Mouse (Mus musculus) splenic B cell, adult 2 months (primary cell): Measurements from ENCODE around the gene Golga2.

Source experiments
- DNase-seq: peaks from one replicate; pipeline ENCODE4 v3.0.0-alpha.2; 2011; ENCODE audit warnings: low read depth, low spot score
- H3K27me3 ChIP-seq: 2 replicates; pipeline ENCODE4 v1.6.1; 2012; ENCODE audit warnings: mild to moderate bottlenecking, low read length, moderate library complexity, mixed read lengths; ENCODE audit not compliant: control insufficient read depth, poor library complexity, insufficient read depth, severe bottlenecking
- H3K36me3 ChIP-seq: 2 replicates; pipeline ENCODE4 v1.6.1; 2012; ENCODE audit warnings: mild to moderate bottlenecking, low read length, moderate library complexity, mixed read lengths; ENCODE audit not compliant: control insufficient read depth, poor library complexity, insufficient read depth, severe bottlenecking

Golga2 gene

GRCm38 (mm10) chr2:32305668-32306067 lies 18.5 kb downstream of the Golga2 start:
- Histone ChIP-seq H3K36me3 (peaks cover 7% of the 10 kb centered on the region), H3K27me3 (no peaks in the 10 kb centered on the region)
- DNase-seq, result no peak

- Histone ChIP-seq H3K27me3 (no peaks in the 10 kb centered on the region), H3K36me3 (peaks cover 5% of the 10 kb centered on the region)
- no peak for DNase-seq
Measured at GRCm38 (mm10) chr2:32306176-32306575, 19.0 kb downstream of the Golga2 start.

GRCm38 (mm10) chr2:32307247-32307798 lies 20.1 kb downstream of the Golga2 start:
- no peak for DNase-seq
- Histone ChIP-seq H3K27me3 (no peaks in the 10 kb centered on the region), H3K36me3 (peaks cover 3% of the 10 kb centered on the region)

DNA sequence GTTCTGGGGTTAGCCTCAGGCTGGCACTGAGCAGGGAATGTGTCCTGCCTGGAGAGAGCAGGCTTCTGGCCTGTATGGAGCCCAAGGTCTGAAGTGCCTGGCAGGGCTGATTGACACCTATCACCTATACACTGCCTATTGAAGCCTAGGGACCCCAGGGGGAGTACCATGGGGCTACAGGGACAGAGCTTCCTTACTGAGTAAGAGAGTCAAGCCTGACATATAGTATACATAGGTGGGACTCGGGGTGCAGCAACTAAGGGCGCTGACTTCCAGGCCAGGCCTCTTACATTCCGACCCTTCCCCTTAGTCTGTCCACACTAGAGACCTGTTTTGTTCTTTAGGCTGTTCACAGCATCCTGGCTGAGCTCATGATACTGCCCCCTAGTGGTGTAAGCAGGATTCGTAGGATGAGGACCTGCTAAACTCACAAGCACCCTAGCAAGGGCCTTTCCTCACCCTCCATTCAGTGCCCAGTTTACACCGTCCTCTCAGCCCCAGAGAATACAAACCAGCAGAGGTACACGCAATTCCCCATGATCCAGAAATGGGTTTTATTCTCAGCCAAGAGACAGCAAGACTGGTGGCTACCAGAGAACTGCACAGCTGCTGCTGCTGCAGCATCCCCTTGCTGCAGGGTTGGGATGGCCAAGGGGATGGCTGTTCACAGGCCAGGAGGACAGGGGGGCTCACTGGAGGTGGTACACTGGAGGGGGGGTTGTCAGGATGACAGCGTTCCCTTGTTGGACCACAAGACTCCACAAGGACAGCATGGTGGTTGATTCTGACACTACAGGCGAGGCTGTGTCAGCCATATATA lies 21.0 kb downstream of the Golga2 start:
- peak; percentile 77 for DNase-seq
- peaks cover 2% of the 10 kb centered on the region for H3K36me3 ChIP-seq
- H3K27me3 ChIP-seq, result no peaks in the 10 kb centered on the region

DNA sequence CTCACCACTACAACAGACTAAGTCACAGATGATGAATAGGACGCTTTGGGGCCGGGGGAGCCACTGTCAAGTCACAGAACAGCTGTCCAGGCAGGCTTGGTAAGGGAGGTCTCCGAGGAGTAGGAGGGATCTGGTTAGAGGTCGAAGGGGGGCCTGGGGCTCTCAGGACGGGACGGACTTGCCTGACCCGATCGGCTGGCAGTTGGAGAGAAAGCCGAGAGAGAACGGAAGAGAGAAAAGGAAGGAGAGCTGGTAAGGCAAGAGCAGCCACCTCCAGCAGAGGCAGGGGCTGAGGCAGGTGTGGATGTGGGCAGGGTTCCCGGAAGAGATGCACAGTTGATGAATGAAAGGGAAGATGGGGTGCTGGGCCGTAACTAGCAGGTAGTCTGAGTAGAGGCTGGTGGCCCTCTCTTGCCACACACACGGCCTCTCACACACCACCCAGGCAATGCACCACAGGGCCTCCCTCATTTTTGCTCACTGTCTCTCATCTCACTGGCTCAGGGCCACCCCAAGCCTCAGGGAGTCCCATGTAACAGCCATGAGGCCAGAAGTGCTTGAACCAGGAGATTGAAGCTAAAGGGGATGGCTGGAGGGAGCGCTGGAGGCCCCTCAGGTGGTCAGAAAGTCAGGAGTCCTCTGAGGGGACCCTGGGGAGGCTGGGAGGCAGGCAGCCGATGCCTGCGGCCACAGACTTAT lies 21.8 kb downstream of the Golga2 start:
- H3K27me3 ChIP-seq, result no peaks in the 10 kb centered on the region
- peaks cover 2% of the 10 kb centered on the region for H3K36me3 ChIP-seq
- no peak for DNase-seq

DNA sequence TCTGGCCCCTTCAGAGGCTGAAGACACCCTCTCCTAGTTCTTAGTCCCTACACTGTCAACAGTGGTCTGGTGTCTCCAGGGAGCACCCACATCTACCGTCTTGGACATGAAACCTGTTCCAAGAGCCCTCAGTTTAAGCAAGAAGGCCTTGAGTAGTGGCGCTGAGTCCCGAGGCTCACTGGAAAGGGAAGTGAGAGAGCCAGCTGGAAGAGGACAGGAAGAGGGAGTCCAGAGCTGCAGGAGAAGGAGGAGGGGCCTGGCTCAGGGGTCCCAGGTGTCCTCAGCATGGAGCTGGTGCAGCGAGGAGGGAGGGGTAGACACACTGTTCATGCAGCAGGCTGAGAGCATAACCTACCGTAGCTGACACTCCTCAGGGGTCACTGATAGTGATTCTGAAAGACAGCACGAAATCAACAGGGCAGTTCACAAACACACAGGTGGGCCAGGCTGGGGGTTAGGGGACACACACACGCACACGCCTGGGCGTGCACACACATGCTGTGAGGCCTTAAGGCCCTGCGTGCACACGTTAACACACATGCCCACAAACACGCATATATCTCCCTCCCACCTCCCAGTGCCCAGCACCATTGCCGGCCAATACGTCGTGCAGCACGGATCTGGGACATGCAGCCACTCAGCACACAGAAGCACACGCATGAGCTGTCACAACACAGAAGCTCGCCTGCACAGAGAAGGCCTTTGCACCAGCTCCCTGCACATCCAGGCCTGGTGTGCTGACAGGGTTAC lies 23.1 kb downstream of the Golga2 start:
- peaks cover 2% of the 10 kb centered on the region for H3K36me3 ChIP-seq
- no peak for DNase-seq
- H3K27me3 ChIP-seq, result no peaks in the 10 kb centered on the region

DNA sequence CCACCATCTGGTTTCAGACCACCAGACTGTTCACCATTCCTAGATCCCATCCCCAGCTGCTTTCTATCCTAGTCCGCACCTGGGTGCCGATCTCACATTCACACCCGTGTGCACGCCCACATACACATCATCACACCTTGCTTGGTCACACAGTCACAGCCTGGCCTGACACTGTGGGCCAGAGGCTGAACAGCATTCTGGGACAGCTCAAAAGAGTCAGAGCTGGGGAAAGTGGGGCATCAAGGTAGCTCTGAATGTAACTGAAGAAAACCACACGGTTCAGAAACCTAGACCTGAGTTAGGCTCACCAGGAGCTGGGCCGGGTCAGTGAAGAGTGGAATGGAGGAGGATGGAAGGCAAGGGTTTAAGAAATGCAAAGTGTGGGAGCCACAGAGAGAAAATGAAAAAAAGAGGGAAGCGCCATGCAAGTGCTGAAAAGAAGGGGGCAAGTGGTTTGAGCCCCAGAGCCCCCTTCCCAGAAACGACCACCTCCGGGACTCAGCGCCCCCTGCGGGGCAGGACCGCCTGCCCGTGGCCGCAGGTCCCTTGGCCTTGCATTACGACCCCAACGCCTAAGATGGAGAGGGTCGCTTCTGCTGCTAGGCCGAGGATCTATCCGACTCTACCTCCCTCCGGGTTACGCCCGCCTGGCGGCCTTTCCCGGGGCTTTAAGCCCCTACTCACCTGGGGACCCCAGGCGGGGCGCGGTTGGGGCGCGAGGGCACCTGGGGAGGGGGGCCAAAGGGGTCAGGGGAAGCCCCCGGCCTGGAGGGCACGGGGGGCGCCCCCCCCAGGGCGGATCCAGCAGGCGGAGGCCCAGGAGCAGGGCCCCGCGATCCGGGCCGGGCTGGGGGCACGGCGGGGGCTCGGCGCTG lies 24.5 kb downstream of the Golga2 start:
- DNase-seq, result no peak
- no peaks in the 10 kb centered on the region for H3K36me3 ChIP-seq
- no peaks in the 10 kb centered on the region for H3K27me3 ChIP-seq

GRCm38 (mm10) chr2:32312318-32312964 lies 25.3 kb downstream of the Golga2 start:
- DNase-seq, result peak; percentile 91
- H3K27me3 ChIP-seq, result no peaks in the 10 kb centered on the region
- no peaks in the 10 kb centered on the region for H3K36me3 ChIP-seq

- Histone ChIP-seq H3K27me3 (no peaks in the 10 kb centered on the region; the same call in 1 of the 2 replicates), H3K36me3 (no peaks in the 10 kb centered on the region)
- no peak for DNase-seq
Measured at GRCm38 (mm10) chr2:32314831-32315230, 27.6 kb downstream of the Golga2 start.

DNA sequence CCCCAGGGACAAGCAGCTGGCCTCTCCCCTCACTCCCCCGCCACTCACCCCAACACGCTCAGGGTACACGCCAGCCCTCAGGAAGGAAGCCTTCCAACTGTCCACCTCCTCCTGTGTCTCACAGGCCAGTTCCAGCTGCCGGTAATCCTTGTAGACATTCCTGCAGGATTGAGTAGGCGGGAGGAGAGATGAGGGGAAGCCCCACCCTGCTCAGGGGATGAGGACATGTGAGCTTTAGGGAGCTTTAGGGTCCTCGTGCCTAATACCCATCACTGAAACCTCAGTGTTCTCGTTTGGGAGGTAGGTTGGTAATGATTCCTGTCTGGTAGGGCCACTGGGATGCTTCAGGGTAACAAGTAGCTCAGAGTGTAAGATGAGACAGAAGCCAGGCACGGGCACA lies 28.6 kb downstream of the Golga2 start:
- Histone ChIP-seq H3K36me3 (no peaks in the 10 kb centered on the region), H3K27me3 (no peaks in the 10 kb centered on the region; the same call in 1 of the 2 replicates)
- no peak for DNase-seq

DNA sequence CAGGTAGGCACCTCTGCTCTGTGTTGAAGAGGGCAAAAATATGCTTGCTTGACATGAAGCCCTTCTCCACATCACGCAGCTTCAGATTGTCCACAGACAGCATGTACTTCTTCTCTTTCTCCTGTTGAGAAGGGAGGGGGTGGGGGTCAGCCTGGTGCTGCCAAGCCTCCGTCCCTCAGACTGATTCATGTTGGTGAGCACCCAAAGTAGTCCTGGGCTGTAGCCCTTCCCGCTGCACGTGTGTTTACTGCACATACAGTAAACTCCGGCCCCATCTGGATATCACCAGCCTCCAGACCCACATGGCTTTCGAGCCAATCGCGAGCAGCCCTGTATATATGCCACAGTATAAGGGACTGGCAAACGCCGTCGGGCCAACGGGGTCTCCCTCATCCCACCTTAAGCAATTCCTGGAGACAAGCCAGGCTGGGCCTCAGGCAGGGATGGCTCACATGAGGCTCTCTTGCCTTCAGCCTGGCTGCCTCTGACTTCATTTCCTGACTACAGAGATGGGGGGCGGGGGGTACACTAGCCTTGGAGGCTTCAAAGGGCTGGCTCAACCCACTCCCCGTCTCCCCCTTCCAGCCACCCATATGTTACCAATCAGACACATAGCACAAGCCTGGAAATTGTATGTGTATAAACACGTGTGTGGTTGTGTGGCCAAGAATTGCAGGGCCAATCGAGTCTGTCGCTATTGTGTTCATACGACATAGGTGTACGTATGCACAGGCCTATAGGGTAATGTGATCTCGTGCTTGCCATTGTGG lies 29.9 kb downstream of the Golga2 start:
- no peak for DNase-seq
- H3K27me3 ChIP-seq, result no peaks in the 10 kb centered on the region; the same call in 1 of the 2 replicates
- H3K36me3 ChIP-seq, result no peaks in the 10 kb centered on the region

- Histone ChIP-seq H3K27me3 (no peaks in the 10 kb centered on the region; the same call in 1 of the 2 replicates), H3K36me3 (no peaks in the 10 kb centered on the region)
- no peak for DNase-seq
Measured at GRCm38 (mm10) chr2:32317791-32318417, 30.7 kb downstream of the Golga2 start.
